ENCODE assay signal across 8 mouse cellular contexts in the genomic region with DNA sequence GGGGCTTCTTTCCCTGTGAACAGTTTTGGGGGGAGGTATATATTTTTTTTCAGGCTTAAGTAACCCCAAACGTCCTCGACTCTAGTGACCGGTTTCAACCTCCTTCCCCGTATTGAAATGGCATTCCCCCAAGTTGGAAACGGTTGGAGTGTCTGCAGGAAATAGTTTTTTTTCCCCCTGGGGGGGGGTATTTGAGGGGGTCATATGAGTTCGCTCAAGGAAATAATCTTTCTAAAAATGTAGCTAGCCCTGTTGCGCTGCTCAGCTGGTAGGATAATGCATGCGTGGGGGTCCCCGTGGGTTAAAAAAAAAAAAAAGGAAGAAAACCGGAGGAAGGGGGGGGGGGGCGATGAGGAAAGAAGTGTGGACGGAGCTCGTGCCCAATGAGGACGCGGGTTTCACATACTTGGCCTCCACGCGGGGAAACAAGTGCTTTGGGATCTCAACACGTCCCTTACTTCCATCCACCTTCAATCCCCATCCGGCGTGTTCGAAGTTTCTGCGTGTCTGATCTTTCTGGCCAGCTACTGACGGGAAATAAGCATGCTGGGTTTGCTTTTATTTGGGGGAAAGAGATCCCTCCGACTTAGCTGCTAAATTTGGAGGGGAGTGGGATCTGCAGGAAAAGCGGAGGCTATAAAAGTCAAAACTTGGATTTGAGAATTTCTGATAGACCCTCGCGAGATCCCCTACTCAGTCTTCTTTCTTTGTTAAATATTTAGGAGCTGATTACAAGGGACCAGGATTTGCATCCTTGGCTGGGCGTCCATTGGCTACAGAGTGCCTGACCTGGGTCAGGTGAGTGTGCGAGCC. TPM values are rescaled to one million over a fixed set of nuclear protein-coding genes. Genes with fewer than 3 reads are reported as not detected.
DNase-seq lines count a peak whose midpoint lies in the region; ATAC-seq lines count a peak whose summit lies in the region.

No protein-coding gene starts in this region.

- 1% methylated on average over 28 of the region's 29 CpGs for WGBS in heart, embryonic 16.5 days
- under 1% methylated on average over 28 of the region's 29 CpGs for WGBS in liver, embryonic 12.5 days (ENCODE audit: insufficient replicate concordance)
- WGBS in neural tube, embryonic 11.5 days: under 1% methylated on average over 28 of the region's 29 CpGs

- peaks cover 33% of the 10 kb centered on the region for H3K4me1 ChIP-seq in heart, embryonic 16.5 days (ENCODE audit: control insufficient read depth, insufficient read depth, low read length)
- H3K4me1 ChIP-seq in liver, embryonic 12.5 days: peaks cover 33% of the 10 kb centered on the region
- peaks cover 7% of the 10 kb centered on the region for H3K4me1 ChIP-seq in neural tube, embryonic 11.5 days (ENCODE audit: control insufficient read depth, insufficient read depth, low read length)

- H3K36me3 ChIP-seq in heart, embryonic 16.5 days (ENCODE audit: control insufficient read depth, insufficient read depth): 0 out of 2 replicates have a peak, but pooled peaks cover 3% of the 10 kb centered on the region
- peaks cover 8% of the 10 kb centered on the region; the same call in 1 of the 2 replicates for H3K36me3 ChIP-seq in liver, embryonic 12.5 days
- no peaks in the 10 kb centered on the region for H3K36me3 ChIP-seq in neural tube, embryonic 11.5 days (ENCODE audit: control insufficient read depth, insufficient read depth, low read length)

- peak overlapping the region; percentile 79 for H3K9ac ChIP-seq in heart, embryonic 16.5 days (ENCODE audit: low read length)
- H3K9ac ChIP-seq in liver, embryonic 12.5 days: peak overlapping the region; percentile 66
- peak overlapping the region; percentile 63 for H3K9ac ChIP-seq in neural tube, embryonic 11.5 days (ENCODE audit: low read length)

- H3K27me3 ChIP-seq in heart, embryonic 16.5 days (ENCODE audit: control insufficient read depth, insufficient read depth, low read length): no peaks in the 10 kb centered on the region
- H3K27me3 ChIP-seq in liver, embryonic 12.5 days (replicated peaks): no peaks in the 10 kb centered on the region
- H3K27me3 ChIP-seq in neural tube, embryonic 11.5 days (ENCODE audit: control insufficient read depth, insufficient read depth, low read length): no peaks in the 10 kb centered on the region

- no peak for ATAC-seq in heart, embryonic 16.5 days (replicated peaks; ENCODE audit: extremely low read depth, insufficient read depth, low FRiP score)
- no peak for ATAC-seq in liver, embryonic 12.5 days
- peak; percentile 1; the same call in 1 of the 2 replicates for ATAC-seq in neural tube, embryonic 11.5 days (ENCODE audit: insufficient read depth, low FRiP score, low TSS enrichment)
- ATAC-seq in activated CD4-positive, CD25-positive, alpha-beta regulatory T cell, adult 4 months: no peak

- no peaks in the 10 kb centered on the region for H3K9me3 ChIP-seq in heart, embryonic 16.5 days (replicated peaks; ENCODE audit: control insufficient read depth, low read length)
- no peaks in the 10 kb centered on the region for H3K9me3 ChIP-seq in liver, embryonic 12.5 days (replicated peaks)
- no peaks in the 10 kb centered on the region for H3K9me3 ChIP-seq in neural tube, embryonic 11.5 days (ENCODE audit: control insufficient read depth, low read length)

- DNase-seq in lung, adult 18-20 months: peak; percentile 33 to 41
- DNase-seq in lung, postnatal 25 days (ENCODE audit: low spot score): no peak
- DNase-seq in cerebellum, postnatal 14 days: peak; percentile 32 to 35
- DNase-seq in neural tube, embryonic 11.5 days (ENCODE audit: low spot score): peak; percentile 30
- no peak for DNase-seq in ovary, postnatal 14 days (ENCODE audit: low spot score)

- H3K4me3 ChIP-seq in heart, embryonic 16.5 days (ENCODE audit: low read length): peak overlapping the region; percentile 77
- H3K4me3 ChIP-seq in liver, embryonic 12.5 days: peak overlapping the region; percentile 68
- H3K4me3 ChIP-seq in neural tube, embryonic 11.5 days (ENCODE audit: low read depth, low read length): peak overlapping the region; percentile 76

- peak overlapping the region; percentile 79 for H3K27ac ChIP-seq in heart, embryonic 16.5 days (ENCODE audit: low read length)
- H3K27ac ChIP-seq in liver, embryonic 12.5 days: peak overlapping the region; percentile 45; the same call in 1 of the 2 replicates
- no peak overlapping the region for H3K27ac ChIP-seq in neural tube, embryonic 11.5 days (ENCODE audit: low read depth, low read length)

- H3K4me2 ChIP-seq in heart, embryonic 16.5 days (ENCODE audit: low read depth, low read length): peak overlapping the region; percentile 90
- peak overlapping the region; percentile 78 for H3K4me2 ChIP-seq in liver, embryonic 12.5 days
- peak overlapping the region; percentile 90 for H3K4me2 ChIP-seq in neural tube, embryonic 11.5 days (ENCODE audit: low read depth)

RNA-seq across cellular contexts. Expression of gene Itpr1, which starts 0.8 kb away (rescaled TPM):
- polyA plus RNA-seq in heart, embryonic 16.5 days (2015; fragmentation: Nextera tagmentation; extraction: Ambion mirVana): 10.8 and 12.3 TPM in 2 replicates
- 5.4 and 5.7 TPM in 2 replicates for polyA plus RNA-seq in liver, embryonic 12.5 days (2016; fragmentation: Nextera tagmentation; extraction: Ambion mirVana)
- 6.5 and 8.4 TPM in 2 replicates for polyA plus RNA-seq in neural tube, embryonic 11.5 days (2014; fragmentation: Nextera tagmentation; extraction: Ambion mirVana)
- polyA plus RNA-seq in activated CD4-positive, CD25-positive, alpha-beta regulatory T cell, adult 4 months (2017; shearing (Covaris generic)): 10 to 100 TPM; 15.8 to 21.2 TPM

RNA-seq across cellular contexts. Expression of gene Sumf1, which starts 28.3 kb away (rescaled TPM):
- polyA plus RNA-seq in heart, embryonic 16.5 days (2015; fragmentation: Nextera tagmentation; extraction: Ambion mirVana): 19.3 and 20.2 TPM in 2 replicates
- polyA plus RNA-seq in liver, embryonic 12.5 days (2016; fragmentation: Nextera tagmentation; extraction: Ambion mirVana): 11.9 and 12.7 TPM in 2 replicates
- 12.4 and 14.1 TPM in 2 replicates for polyA plus RNA-seq in neural tube, embryonic 11.5 days (2014; fragmentation: Nextera tagmentation; extraction: Ambion mirVana)
- polyA plus RNA-seq in activated CD4-positive, CD25-positive, alpha-beta regulatory T cell, adult 4 months (2017; shearing (Covaris generic)): 1 to 10 TPM; 6.3 to 7.6 TPM

Comparison
In these comparisons a context has a peak if more than half of its experiments do, and no peak if none do; other contexts are left out.
1. DNase-seq: peak in lung, adult 18-20 months (2 of 2), cerebellum, postnatal 14 days (2 of 2) and neural tube, embryonic 11.5 days (single experiment); none in lung, postnatal 25 days (single experiment) and ovary, postnatal 14 days (single experiment).
2. Peak in every context shown above with its lines, with median percentiles within 50 percentile points of each other: H3K4me2 ChIP-seq, H3K4me3 ChIP-seq and H3K9ac ChIP-seq.